Comparison of ENCODE assay signal across 20 mouse cellular contexts in the genomic region with DNA sequence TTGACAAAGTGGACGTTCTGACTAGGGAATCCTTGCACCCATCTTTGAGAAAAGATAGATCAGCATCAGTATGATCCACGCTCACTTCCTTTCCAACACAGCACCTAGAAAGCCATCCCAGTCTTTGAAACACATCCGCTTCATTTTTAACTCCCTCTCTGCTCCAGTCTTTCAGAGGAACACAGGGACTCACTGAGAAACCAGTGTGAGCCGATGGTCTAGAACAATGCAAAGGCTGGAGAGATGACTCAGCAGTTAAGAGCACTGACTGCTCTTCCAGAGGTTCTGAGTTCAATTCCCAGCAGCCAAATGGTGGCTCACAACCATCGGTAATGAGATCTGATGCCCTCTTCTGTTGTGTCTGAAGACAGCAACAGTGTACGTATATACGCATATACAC. TPM values are rescaled to one million over a fixed set of nuclear protein-coding genes. Genes with fewer than 3 reads are reported as not detected.
A peak's percentile ranks its signal among the peaks of the same experiment; 100 is the strongest.
DNase-seq lines count a peak whose midpoint lies in the region; ATAC-seq and TF ChIP-seq lines count a peak whose summit lies in the region.
"Had no signal": no experiment of that assay in that cellular context is flagged by ENCODE, and none has a peak within 500 bp of the region (broad histone marks: within the 10 kb centered on the region; RNA-seq: fewer than 3 reads in every experiment).

No protein-coding gene starts in this region.

- no peak for ATAC-seq in stomach, postnatal 0 days (ENCODE audit: low FRiP score, low TSS enrichment)
- ATAC-seq: CD4-positive, CD25-positive, alpha-beta regulatory T cell, adult 4 months; forebrain, embryonic 16.5 days had no signal

- TF ChIP-seq EP300 in CH12.LX (IDR thresholded peaks at IDR 0.05; ENCODE audit: low read length): no peak
- no peak for TF ChIP-seq EP300 in stomach, postnatal 0 days (optimal IDR thresholded peaks at IDR 0.05)

- no peak for TF ChIP-seq CTCF in CH12.LX (conservative IDR thresholded peaks at IDR 0.05 in 1 of 2, IDR thresholded peaks at IDR 0.05 in 1 of 2; ENCODE audit: low read depth in 2 of 2, low read length in 2 of 2)
- no peak for TF ChIP-seq CTCF in stomach, postnatal 0 days (IDR thresholded peaks at IDR 0.05; ENCODE audit: low read depth)

- peak; percentile 40 for DNase-seq in heart, adult 11 months
- no peak for DNase-seq in heart, adult 9 months (ENCODE audit: low spot score in 2 of 2)
- DNase-seq in CH12.LX (ENCODE audit: extremely low read depth): no peak
- peak; percentile 27 for DNase-seq in ZHBTc4 (ENCODE audit: low read depth, low spot score)
- DNase-seq in stomach, postnatal 0 days (ENCODE audit: low spot score): no peak
- no peak for DNase-seq in kidney, adult 8-10 months
- no peak for DNase-seq in ovary, adult 18-20 months (ENCODE audit: low spot score)
- DNase-seq: adrenal gland, postnatal 10 days; B cell, adult 2 months; cerebellum, adult 11-12 months; cerebellum, adult 9-10 months; cerebellum, postnatal 25 days; gastrocnemius, postnatal 10 days; heart, postnatal 36 days had no signal

- H3K27ac ChIP-seq in CH12.LX (ENCODE audit: insufficient read depth, low read depth): no peak overlapping the region
- H3K27ac ChIP-seq in stomach, postnatal 0 days (replicated peaks): peak overlapping the region; percentile 83
- H3K27ac ChIP-seq: embryonic facial prominence, embryonic 12.5 days; heart, embryonic 13.5 days; hindbrain, embryonic 15.5 days had no signal

- 76% methylated on average over 7 of the region's 7 CpGs for WGBS in stomach, postnatal 0 days

- TF ChIP-seq RAD21 in CH12.LX (IDR thresholded peaks at IDR 0.05; ENCODE audit: low read depth, low read length): no peak

- H3K36me3 ChIP-seq in CH12.LX (replicated peaks in 1 of 2; ENCODE audit: control insufficient read depth in 1 of 2, insufficient read depth in 1 of 2, low read length in 1 of 2): no peaks in the 10 kb centered on the region
- no peaks in the 10 kb centered on the region for H3K36me3 ChIP-seq in stomach, postnatal 0 days (ENCODE audit: control insufficient read depth, insufficient read depth, low read length)
- H3K36me3 ChIP-seq: embryonic facial prominence, embryonic 12.5 days; G1E; heart, embryonic 13.5 days; hindbrain, embryonic 15.5 days had no signal

- in situ Hi-C loops in CH12.LX (cut with MboI; ENCODE audit: low pct_ligation_motif_present, low pct_unique_long_range_greater_than_20kb, low sequenced_read_pairs): no loop called here

- H3K79me2 ChIP-seq in CH12.LX (replicated peaks; ENCODE audit: control insufficient read depth, extremely low read depth, insufficient read depth, poor library complexity, severe bottlenecking): no peaks in the 10 kb centered on the region

- dilution Hi-C loops in CH12.LX (cut with MboI; ENCODE audit: extremely low pct_ligation_motif_present, extremely low pct_unique_long_range_greater_than_20kb, low sequenced_read_pairs): no loop called here

- H3K27me3 ChIP-seq in CH12.LX (replicated peaks): peaks cover 13% of the 10 kb centered on the region
- no peaks in the 10 kb centered on the region for H3K27me3 ChIP-seq in stomach, postnatal 0 days (ENCODE audit: control insufficient read depth, insufficient read depth, low read length)
- H3K27me3 ChIP-seq: hindbrain, embryonic 15.5 days had no signal

- H3K4me1 ChIP-seq in CH12.LX (ENCODE audit: control insufficient read depth in 1 of 2, insufficient read depth in 2 of 2): peaks cover 4 to 6% of the 10 kb centered on the region in 2 experiments; a peak in 3 of 4 replicates
- no peaks in the 10 kb centered on the region for H3K4me1 ChIP-seq in stomach, postnatal 0 days (replicated peaks; ENCODE audit: control insufficient read depth, insufficient read depth)
- H3K4me1 ChIP-seq: embryonic facial prominence, embryonic 12.5 days had no signal

- H3K4me3 ChIP-seq in CH12.LX (replicated peaks in 1 of 3; ENCODE audit: low read depth in 2 of 3, low read length in 2 of 3, poor library complexity in 1 of 3): no peak overlapping the region
- H3K4me3 ChIP-seq in stomach, postnatal 0 days (ENCODE audit: low read depth, low read length): no peak overlapping the region
- H3K4me3 ChIP-seq: embryonic facial prominence, embryonic 12.5 days; heart, embryonic 13.5 days; hindbrain, embryonic 15.5 days had no signal

- TF ChIP-seq POLR2A in CH12.LX (IDR thresholded peaks at IDR 0.05; ENCODE audit: low read depth, low read length): no peak

- no peaks in the 10 kb centered on the region for H3K9me3 ChIP-seq in CH12.LX (replicated peaks; ENCODE audit: low read length)
- H3K9me3 ChIP-seq in stomach, postnatal 0 days (ENCODE audit: control insufficient read depth, low read length): no peaks in the 10 kb centered on the region
- H3K9me3 ChIP-seq: embryonic facial prominence, embryonic 12.5 days; heart, embryonic 13.5 days; hindbrain, embryonic 15.5 days had no signal

- H3K4me2 ChIP-seq in CH12.LX (ENCODE audit: insufficient read depth, low read depth, poor library complexity, severe bottlenecking): no peak overlapping the region
- H3K4me2 ChIP-seq in stomach, postnatal 0 days (replicated peaks; ENCODE audit: low read depth): no peak overlapping the region
- H3K4me2 ChIP-seq: embryonic facial prominence, embryonic 12.5 days; heart, embryonic 13.5 days; hindbrain, embryonic 15.5 days had no signal

- H3K9ac ChIP-seq in CH12.LX (ENCODE audit: insufficient read depth, low read depth): no peak overlapping the region
- no peak overlapping the region for H3K9ac ChIP-seq in stomach, postnatal 0 days (ENCODE audit: low read length)
- H3K9ac ChIP-seq: embryonic facial prominence, embryonic 12.5 days; heart, embryonic 13.5 days; hindbrain, embryonic 15.5 days had no signal

TF ChIP-seq in CH12.LX, 34 proteins besides CTCF, POLR2A, EP300 and RAD21:
- TF ChIP-seq TCF12 (IDR thresholded peaks at IDR 0.05; ENCODE audit: low read depth, low read length) (no peak), MAFK (IDR thresholded peaks at IDR 0.05; ENCODE audit: insufficient replicate concordance, low read length) (peak; percentile 37; the same call in 1 of the 2 replicates), BHLHE40 (IDR thresholded peaks at IDR 0.05; ENCODE audit: low read depth, low read length) (no peak), SIN3A (IDR thresholded peaks at IDR 0.05; ENCODE audit: low read length) (no peak)

RNA-seq across cellular contexts. Expression of gene Gsto1, which starts 19.0 kb away (rescaled TPM):
- total RNA-seq in CH12.LX (2012; rRNA removed) (80.0 and 86.5 TPM in 2 replicates), CH12.LX (2014; rRNA removed) (106 and 111 TPM in 2 replicates)
- 111 and 113 TPM in 2 replicates for polyA plus RNA-seq in CH12.LX (2012; ENCODE audit: insufficient read length, low read depth)
- polyA plus RNA-seq in stomach, postnatal 0 days (2015; fragmentation: Nextera tagmentation; extraction: Ambion mirVana): 3,153 and 3,669 TPM in 2 replicates

RNA-seq across cellular contexts. Expression of gene Gsto2, which starts 29.6 kb away (rescaled TPM):
- total RNA-seq in CH12.LX (2012; rRNA removed) (0.38 and 1.4 TPM in 2 replicates), CH12.LX (2014; rRNA removed) (0.86 and 1.3 TPM in 2 replicates)
- polyA plus RNA-seq in CH12.LX (2012; ENCODE audit: insufficient read length, low read depth): 0.49 and 0.76 TPM in 2 replicates
- polyA plus RNA-seq in stomach, postnatal 0 days (2015; fragmentation: Nextera tagmentation; extraction: Ambion mirVana): 3.5 and 4.2 TPM in 2 replicates

Comparison
In these comparisons a context has a peak if more than half of its experiments do, and no peak if none do; other contexts are left out.
1. DNase-seq: peak in heart, adult 11 months (single experiment) and ZHBTc4 (single experiment); none in heart, adult 9 months (0 of 2), CH12.LX (single experiment), stomach, postnatal 0 days (single experiment), kidney, adult 8-10 months (0 of 2) and ovary, adult 18-20 months (single experiment).
2. RNA of gene Gsto1, which starts 19.0 kb away (polyA plus RNA-seq): 3,153 to 3,669 TPM in stomach, postnatal 0 days; 111 to 113 TPM in CH12.LX; every median in the first group is over 10 times any median in the second.